Comparison of ENCODE assay signal across 33 mouse cellular contexts in the genomic region with DNA sequence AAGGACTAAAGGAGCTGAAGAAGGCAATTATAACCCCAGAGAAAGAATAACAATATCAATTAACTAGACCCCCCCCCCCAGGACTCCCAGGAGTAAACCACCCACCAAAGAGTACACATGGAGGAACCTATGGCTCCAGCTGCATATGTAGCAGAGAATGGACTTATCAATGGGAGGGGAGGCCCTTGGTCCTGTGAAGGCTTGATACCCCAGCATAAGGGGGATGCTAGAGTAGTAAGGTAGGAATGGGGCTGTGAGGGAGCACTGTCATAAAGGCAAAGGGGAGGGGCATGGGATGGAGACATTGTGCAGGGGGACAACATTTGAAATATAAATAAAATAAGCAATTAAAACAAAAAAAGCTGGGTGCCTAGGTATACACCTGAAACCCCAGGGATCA. TPM values are rescaled to one million over a fixed set of nuclear protein-coding genes. Genes with fewer than 3 reads are reported as not detected.
"Had no signal": no experiment of that assay in that cellular context is flagged by ENCODE, and none has a peak within 500 bp of the region (broad histone marks: within the 10 kb centered on the region; RNA-seq: fewer than 3 reads in every experiment).

No protein-coding gene starts in this region.

- H3K27ac ChIP-seq: embryonic facial prominence, embryonic 13.5 days; embryonic facial prominence, embryonic 15.5 days; forebrain, embryonic 10.5 days; forebrain, embryonic 12.5 days; forebrain, embryonic 13.5 days; forebrain, embryonic 15.5 days; gastrocnemius, adult 2 months; heart, adult 2 months had no signal

- DNase-seq: cerebellum, adult 2 months; cerebellum, adult 8-10 months; cerebellum, adult 9-10 months; cerebellum, adult 9-11 months; cerebellum, postnatal 10 days; cerebellum, postnatal 14 days; cerebellum, postnatal 25 days; cerebellum, postnatal 36 days; embryo, embryonic 11 days; forebrain, postnatal 0 days; gastrocnemius, adult 2 months; gastrocnemius, postnatal 10 days; gastrocnemius, postnatal 14 days; gastrocnemius, postnatal 25 days; gastrocnemius, postnatal 36 days; heart, adult 11 months; heart, adult 18-20 months; heart, adult 2 months had no signal

- ATAC-seq: forebrain, embryonic 13.5 days; forebrain, embryonic 14.5 days; forebrain, embryonic 15.5 days; forebrain, embryonic 16.5 days; forebrain, postnatal 0 days had no signal

- H3K4me3 ChIP-seq: embryonic facial prominence, embryonic 13.5 days; embryonic facial prominence, embryonic 15.5 days; erythroblast, embryonic 14.5 days; forebrain, embryonic 10.5 days; forebrain, embryonic 12.5 days; forebrain, embryonic 13.5 days; forebrain, embryonic 15.5 days; gastrocnemius, adult 2 months; heart, adult 2 months had no signal

- H3K9me3 ChIP-seq: embryonic facial prominence, embryonic 13.5 days; embryonic facial prominence, embryonic 15.5 days; forebrain, embryonic 10.5 days; forebrain, embryonic 12.5 days; forebrain, embryonic 13.5 days; forebrain, embryonic 15.5 days had no signal

- H3K4me1 ChIP-seq: embryonic facial prominence, embryonic 13.5 days; embryonic facial prominence, embryonic 15.5 days; forebrain, embryonic 10.5 days; forebrain, embryonic 12.5 days; forebrain, embryonic 13.5 days; forebrain, embryonic 15.5 days had no signal

- H3K27me3 ChIP-seq: embryonic facial prominence, embryonic 13.5 days; embryonic facial prominence, embryonic 15.5 days; forebrain, embryonic 12.5 days; forebrain, embryonic 13.5 days; forebrain, embryonic 15.5 days had no signal

- H3K4me2 ChIP-seq: embryonic facial prominence, embryonic 13.5 days; embryonic facial prominence, embryonic 15.5 days; forebrain, embryonic 12.5 days; forebrain, embryonic 13.5 days; forebrain, embryonic 15.5 days had no signal

- H3K9ac ChIP-seq: embryonic facial prominence, embryonic 13.5 days; embryonic facial prominence, embryonic 15.5 days; forebrain, embryonic 12.5 days; forebrain, embryonic 13.5 days; forebrain, embryonic 15.5 days; forebrain, postnatal 0 days had no signal

- H3K36me3 ChIP-seq: embryonic facial prominence, embryonic 13.5 days; embryonic facial prominence, embryonic 15.5 days; forebrain, embryonic 10.5 days; forebrain, embryonic 12.5 days; forebrain, embryonic 15.5 days had no signal

RNA-seq across cellular contexts. Expression of a gene that starts 9.5 kb away (rescaled TPM):
- polyA plus RNA-seq: cerebellum, adult 2 months; cortical plate, adult 2 months; embryonic facial prominence, embryonic 11.5 days; embryonic facial prominence, embryonic 13.5 days; embryonic facial prominence, embryonic 14.5 days; embryonic facial prominence, embryonic 15.5 days; erythroblast, embryonic 14.5 days; forebrain, embryonic 10.5 days; forebrain, embryonic 11.5 days; forebrain, embryonic 12.5 days; forebrain, embryonic 13.5 days; forebrain, embryonic 14.5 days; forebrain, embryonic 15.5 days; forebrain, embryonic 16.5 days; forebrain, postnatal 0 days; frontal cortex, adult 2 months; heart, adult 2 months had no signal

RNA-seq across cellular contexts. Expression of a gene that starts 24.2 kb away (rescaled TPM):
- polyA plus RNA-seq: cerebellum, adult 2 months; embryonic facial prominence, embryonic 11.5 days; embryonic facial prominence, embryonic 13.5 days; embryonic facial prominence, embryonic 14.5 days; embryonic facial prominence, embryonic 15.5 days; erythroblast, embryonic 14.5 days; forebrain, embryonic 10.5 days; forebrain, embryonic 11.5 days; forebrain, embryonic 12.5 days; forebrain, embryonic 13.5 days; forebrain, embryonic 14.5 days; forebrain, embryonic 15.5 days; forebrain, embryonic 16.5 days; forebrain, postnatal 0 days; gonadal fat pad, adult 2 months; heart, adult 2 months had no signal

RNA-seq across cellular contexts. Expression of a gene that starts 58.5 kb away (rescaled TPM):
- polyA plus RNA-seq: erythroblast, embryonic 14.5 days; frontal cortex, adult 2 months had no signal
